Mouse (Mus musculus): ENCODE results near the gene Rcan1. TPM values are rescaled to one million over a fixed set of nuclear protein-coding genes. Genes with fewer than 3 reads are reported as not detected.

Gene Rcan1
- polyA plus RNA-seq, 1 experiment, result 20.2 TPM

- Histone ChIP-seq H3K36me3 (ENCODE audit: control insufficient read depth, insufficient read depth) (no peaks in the 10 kb centered on the region), H3K4me3 (no peak overlapping the region), H3K4me2 (ENCODE audit: low read depth) (no peak overlapping the region), H3K27me3 (ENCODE audit: control insufficient read depth, insufficient read depth, insufficient read length) (no peaks in the 10 kb centered on the region), H3ac (ENCODE audit: control insufficient read depth, insufficient read length) (no peak overlapping the region), H3K79me2 (ENCODE audit: control insufficient read depth, insufficient read depth) (no peaks in the 10 kb centered on the region)
- TF ChIP-seq CEBPB (IDR thresholded peaks at IDR 0.05; ENCODE audit: insufficient read depth, poor library complexity, severe bottlenecking) (no peak), POLR2AphosphoS2 (IDR thresholded peaks at IDR 0.05; ENCODE audit: insufficient read length, low read depth) (no peak), USF1 (IDR thresholded peaks at IDR 0.05; ENCODE audit: low read depth) (no peak), SRF (IDR thresholded peaks at IDR 0.05; ENCODE audit: control insufficient read depth, insufficient read length, low read depth) (no peak), TCF3 (IDR thresholded peaks at IDR 0.05; ENCODE audit: insufficient read length, low read depth) (no peak), MYOG (IDR thresholded peaks at IDR 0.05; ENCODE audit: control insufficient read depth in 1 of 3, insufficient read depth in 1 of 3, insufficient read length in 2 of 3, low read depth in 2 of 3) (no peak), POLR2A (IDR thresholded peaks at IDR 0.05; ENCODE audit: insufficient read length, low read depth) (no peak), MAX (IDR thresholded peaks at IDR 0.05; ENCODE audit: low read depth) (no peak), E2F4 (IDR thresholded peaks at IDR 0.05; ENCODE audit: insufficient read depth) (no peak), REST (IDR thresholded peaks at IDR 0.05; ENCODE audit: insufficient read depth, insufficient read length) (no peak), MYOD1 (IDR thresholded peaks at IDR 0.05; ENCODE audit: control insufficient read depth in 1 of 3, insufficient read length in 2 of 3, low read depth in 2 of 3) (no peak), TCF12 (IDR thresholded peaks at IDR 0.05; ENCODE audit: insufficient read depth, poor library complexity, severe bottlenecking) (no peak)
Measured at GRCm38 (mm10) chr16:92422435-92423362, 48.0 kb downstream of the Rcan1 start.

GRCm38 (mm10) chr16:92421147-92421934 lies 49.3 kb downstream of the Rcan1 start:
- H3K79me2 ChIP-seq (ENCODE audit: control insufficient read depth, insufficient read depth), result no peaks in the 10 kb centered on the region
- TF ChIP-seq E2F4 (IDR thresholded peaks at IDR 0.05; ENCODE audit: insufficient read depth), result no peak
- no peak for TF ChIP-seq MYOG (IDR thresholded peaks at IDR 0.05; ENCODE audit: control insufficient read depth in 1 of 3, insufficient read depth in 1 of 3, insufficient read length in 2 of 3, low read depth in 2 of 3)
- TF ChIP-seq CEBPB (IDR thresholded peaks at IDR 0.05; ENCODE audit: insufficient read depth, poor library complexity, severe bottlenecking), result no peak
- TF ChIP-seq POLR2AphosphoS2 (IDR thresholded peaks at IDR 0.05; ENCODE audit: insufficient read length, low read depth), result no peak
- TF ChIP-seq MAX (IDR thresholded peaks at IDR 0.05; ENCODE audit: low read depth), result no peak
- no peak for TF ChIP-seq SRF (IDR thresholded peaks at IDR 0.05; ENCODE audit: control insufficient read depth, insufficient read length, low read depth)
- no peak for TF ChIP-seq POLR2A (IDR thresholded peaks at IDR 0.05; ENCODE audit: insufficient read length, low read depth)
- no peaks in the 10 kb centered on the region for H3K27me3 ChIP-seq (ENCODE audit: control insufficient read depth, insufficient read depth, insufficient read length)
- H3K36me3 ChIP-seq (ENCODE audit: control insufficient read depth, insufficient read depth), result no peaks in the 10 kb centered on the region
- H3ac ChIP-seq (ENCODE audit: control insufficient read depth, insufficient read length), result no peak overlapping the region
- H3K4me2 ChIP-seq (ENCODE audit: low read depth), result no peak overlapping the region
- H3K4me3 ChIP-seq, result no peak overlapping the region

GRCm38 (mm10) chr16:92420641-92421040 lies 50.0 kb downstream of the Rcan1 start:
- H3K4me3 ChIP-seq, result no peak overlapping the region
- no peak for TF ChIP-seq USF1 (IDR thresholded peaks at IDR 0.05; ENCODE audit: low read depth)
- TF ChIP-seq MYOG (IDR thresholded peaks at IDR 0.05; ENCODE audit: control insufficient read depth in 1 of 3, insufficient read depth in 1 of 3, insufficient read length in 2 of 3, low read depth in 2 of 3), result no peak
- no peak for TF ChIP-seq MAX (IDR thresholded peaks at IDR 0.05; ENCODE audit: low read depth)
- TF ChIP-seq SRF (IDR thresholded peaks at IDR 0.05; ENCODE audit: control insufficient read depth, insufficient read length, low read depth), result no peak
- TF ChIP-seq CEBPB (IDR thresholded peaks at IDR 0.05; ENCODE audit: insufficient read depth, poor library complexity, severe bottlenecking), result no peak
- no peak for TF ChIP-seq POLR2A (IDR thresholded peaks at IDR 0.05; ENCODE audit: insufficient read length, low read depth)
- TF ChIP-seq POLR2AphosphoS2 (IDR thresholded peaks at IDR 0.05; ENCODE audit: insufficient read length, low read depth), result no peak
- TF ChIP-seq TCF12 (IDR thresholded peaks at IDR 0.05; ENCODE audit: insufficient read depth, poor library complexity, severe bottlenecking), result no peak
- no peak for TF ChIP-seq REST (IDR thresholded peaks at IDR 0.05; ENCODE audit: insufficient read depth, insufficient read length)
- TF ChIP-seq TCF3 (IDR thresholded peaks at IDR 0.05; ENCODE audit: insufficient read length, low read depth), result no peak
- TF ChIP-seq MYOD1 (IDR thresholded peaks at IDR 0.05; ENCODE audit: control insufficient read depth in 1 of 3, insufficient read length in 2 of 3, low read depth in 2 of 3), result no peak
- TF ChIP-seq E2F4 (IDR thresholded peaks at IDR 0.05; ENCODE audit: insufficient read depth), result no peak
- H3K4me2 ChIP-seq (ENCODE audit: low read depth), result no peak overlapping the region
- H3ac ChIP-seq (ENCODE audit: control insufficient read depth, insufficient read length), result no peak overlapping the region
- H3K79me2 ChIP-seq (ENCODE audit: control insufficient read depth, insufficient read depth), result no peaks in the 10 kb centered on the region
- H3K27me3 ChIP-seq (ENCODE audit: control insufficient read depth, insufficient read depth, insufficient read length), result no peaks in the 10 kb centered on the region
- no peaks in the 10 kb centered on the region for H3K36me3 ChIP-seq (ENCODE audit: control insufficient read depth, insufficient read depth)

DNA sequence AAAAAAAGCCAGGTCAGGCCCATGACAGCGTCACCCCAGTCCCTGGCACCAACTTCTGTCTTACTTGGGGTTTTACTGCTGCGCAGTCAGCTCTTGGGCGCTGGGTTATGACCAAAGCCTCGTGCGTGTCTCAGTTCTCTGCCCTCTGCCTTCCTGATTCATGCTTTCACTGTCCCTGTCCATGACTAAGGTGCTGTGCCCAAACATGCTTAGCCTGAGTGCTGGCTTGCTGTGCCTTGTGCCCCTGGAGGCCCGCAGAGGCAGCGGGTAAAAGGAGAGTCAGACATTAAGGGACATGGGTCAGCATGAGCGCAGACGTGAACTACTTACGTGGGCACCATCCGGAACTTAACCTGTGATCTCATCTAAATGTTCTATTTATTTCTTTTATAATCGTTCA lies 51.6 kb downstream of the Rcan1 start:
- no peaks in the 10 kb centered on the region for H3K36me3 ChIP-seq (ENCODE audit: control insufficient read depth, insufficient read depth)
- TF ChIP-seq POLR2A (IDR thresholded peaks at IDR 0.05; ENCODE audit: insufficient read length, low read depth) (no peak), MYOG (IDR thresholded peaks at IDR 0.05; ENCODE audit: control insufficient read depth in 1 of 3, insufficient read depth in 1 of 3, insufficient read length in 2 of 3, low read depth in 2 of 3) (no peak), POLR2AphosphoS2 (IDR thresholded peaks at IDR 0.05; ENCODE audit: insufficient read length, low read depth) (no peak), TCF3 (IDR thresholded peaks at IDR 0.05; ENCODE audit: insufficient read length, low read depth) (no peak), MYOD1 (IDR thresholded peaks at IDR 0.05; ENCODE audit: control insufficient read depth in 1 of 3, insufficient read length in 2 of 3, low read depth in 2 of 3) (no peak), REST (IDR thresholded peaks at IDR 0.05; ENCODE audit: insufficient read depth, insufficient read length) (no peak), TCF12 (IDR thresholded peaks at IDR 0.05; ENCODE audit: insufficient read depth, poor library complexity, severe bottlenecking) (no peak), SRF (IDR thresholded peaks at IDR 0.05; ENCODE audit: control insufficient read depth, insufficient read length, low read depth) (no peak), E2F4 (IDR thresholded peaks at IDR 0.05; ENCODE audit: insufficient read depth) (no peak), CEBPB (IDR thresholded peaks at IDR 0.05; ENCODE audit: insufficient read depth, poor library complexity, severe bottlenecking) (no peak), USF1 (IDR thresholded peaks at IDR 0.05; ENCODE audit: low read depth) (no peak), MAX (IDR thresholded peaks at IDR 0.05; ENCODE audit: low read depth) (no peak)
- no peak overlapping the region for H3K4me3 ChIP-seq
- no peaks in the 10 kb centered on the region for H3K79me2 ChIP-seq (ENCODE audit: control insufficient read depth, insufficient read depth)
- H3ac ChIP-seq (ENCODE audit: control insufficient read depth, insufficient read length), result no peak overlapping the region
- H3K27me3 ChIP-seq (ENCODE audit: control insufficient read depth, insufficient read depth, insufficient read length), result no peaks in the 10 kb centered on the region
- no peak overlapping the region for H3K4me2 ChIP-seq (ENCODE audit: low read depth)
